Mouse (Mus musculus) heart, embryonic 10.5 days (tissue): Measurements from ENCODE around the gene Ifnk. TPM values are rescaled to one million over a fixed set of nuclear protein-coding genes. Genes with fewer than 3 reads are reported as not detected.

Experiments
- DNase-seq: peaks from one replicate; pipeline ENCODE4 v3.0.0-alpha.2; 2017; ENCODE audit warnings: low spot score
- H3K27ac ChIP-seq: fragments of 300-500 bp; sonication (generic); 2 replicates; pipeline ENCODE4 v1.5.1; 2016; ENCODE audit warnings: mild to moderate bottlenecking
- H3K27me3 ChIP-seq: fragments of 300-500 bp; sonication (generic); 2 replicates; pipeline ENCODE4 v1.6.1; 2016; ENCODE audit warnings: mild to moderate bottlenecking; ENCODE audit not compliant: poor library complexity, insufficient read depth, severe bottlenecking
- H3K36me3 ChIP-seq: fragments of 300-500 bp; sonication (generic); 2 replicates; pipeline ENCODE4 v1.6.1; 2016; ENCODE audit warnings: mild to moderate bottlenecking, moderate library complexity
- H3K4me1 ChIP-seq: fragments of 300-500 bp; sonication (generic); 2 replicates; pipeline ENCODE4 v1.6.1; 2016; ENCODE audit warnings: mild to moderate bottlenecking
- H3K4me3 ChIP-seq: fragments of 300-500 bp; sonication (generic); 2 replicates; pipeline ENCODE4 v1.5.1; 2016; ENCODE audit warnings: mild to moderate bottlenecking, moderate library complexity
- H3K9me3 ChIP-seq: fragments of 300-500 bp; sonication (generic); 2 replicates; pipeline ENCODE4 v1.6.1; 2016; ENCODE audit warnings: mild to moderate bottlenecking, moderate library complexity
- WGBS: fragments of 180-500 bp; shearing (Covaris S2); methylation state at CpG from one replicate; pipeline ENCODE4 v1.1.7; 2016; 5-methylcytosine and 5-hydroxymethylcytosine counted together
- polyA plus RNA-seq: library from polyadenylated mRNA; unstranded; fragments of >200 nt; fragmentation: Nextera tagmentation; extraction: Ambion mirVana; gene quantifications from 2 replicates; pipeline ENCODE4 v1.2.1, GENCODE M21; 2016

Gene Ifnk
- polyA plus RNA-seq, 1 experiment from 2014 or later: 0.28 TPM

- no peak overlapping the region for H3K27ac ChIP-seq
- H3K4me1 ChIP-seq: no peaks in the 10 kb centered on the region
- 67% methylated on average over 5 of the region's 5 CpGs for WGBS
- H3K27me3 ChIP-seq: no peaks in the 10 kb centered on the region
- no peaks in the 10 kb centered on the region for H3K9me3 ChIP-seq
- no peak overlapping the region for H3K4me3 ChIP-seq
- H3K36me3 ChIP-seq: no peaks in the 10 kb centered on the region
- no peak for DNase-seq
These were observed 5.3 kb upstream of the Ifnk start for GRCm38 (mm10) chr4:35146597-35146996.

GRCm38 (mm10) chr4:35148326-35148725, 3.5 kb upstream of the Ifnk start:
- WGBS: 83% methylated on average over 4 of the region's 4 CpGs
- Histone ChIP-seq H3K4me1 (no peaks in the 10 kb centered on the region), H3K9me3 (no peaks in the 10 kb centered on the region), H3K27me3 (no peaks in the 10 kb centered on the region), H3K36me3 (no peaks in the 10 kb centered on the region), H3K4me3 (no peak overlapping the region), H3K27ac (no peak overlapping the region)
- DNase-seq: no peak

GRCm38 (mm10) chr4:35150706-35151105, 1.1 kb upstream of the Ifnk start:
- H3K4me3 ChIP-seq: no peak overlapping the region
- peaks cover 5% of the 10 kb centered on the region; the same call in 1 of the 2 replicates for H3K27me3 ChIP-seq
- no peaks in the 10 kb centered on the region for H3K36me3 ChIP-seq
- no peak for DNase-seq
- 0 out of 2 replicates have a peak, but pooled peaks cover 7% of the 10 kb centered on the region for H3K4me1 ChIP-seq
- WGBS: 82% methylated on average over 3 of the region's 3 CpGs
- H3K27ac ChIP-seq: no peak overlapping the region
- H3K9me3 ChIP-seq: no peaks in the 10 kb centered on the region

- Histone ChIP-seq H3K36me3 (no peaks in the 10 kb centered on the region), H3K27me3 (peaks cover 5% of the 10 kb centered on the region; the same call in 1 of the 2 replicates), H3K4me1 (peaks cover 13% of the 10 kb centered on the region; the same call in 1 of the 2 replicates), H3K4me3 (no peak overlapping the region), H3K9me3 (no peaks in the 10 kb centered on the region), H3K27ac (no peak overlapping the region)
- 60% methylated on average over 3 of the region's 3 CpGs for WGBS
- DNase-seq: no peak
These were observed 2.2 kb downstream of the Ifnk start for GRCm38 (mm10) chr4:35154051-35154450.

- H3K9me3 ChIP-seq: no peaks in the 10 kb centered on the region
- peaks cover 5% of the 10 kb centered on the region; the same call in 1 of the 2 replicates for H3K27me3 ChIP-seq
- peaks cover 13% of the 10 kb centered on the region; the same call in 1 of the 2 replicates for H3K4me1 ChIP-seq
- H3K27ac ChIP-seq: peak overlapping the region; percentile 84
- H3K36me3 ChIP-seq: no peaks in the 10 kb centered on the region
- DNase-seq: no peak
- 24% methylated on average over 20 of the region's 20 CpGs for WGBS
- H3K4me3 ChIP-seq: peak overlapping the region; percentile 76
These were observed 3.5 kb downstream of the Ifnk start for GRCm38 (mm10) chr4:35155132-35155922.

- peak overlapping the region; percentile 84 for H3K27ac ChIP-seq
- peak; percentile 78 for DNase-seq
- WGBS: under 1% methylated on average over 26 of the region's 26 CpGs
These were observed 4.3 kb downstream of the Ifnk start for GRCm38 (mm10) chr4:35156149-35156611.

GRCm38 (mm10) chr4:35156751-35157611, 5.1 kb downstream of the Ifnk start, which contains the start of gene Mob3b:
Gene Mob3b (minus strand): TSS chr4:35157484.
- H3K4me1 ChIP-seq: peaks cover 13% of the 10 kb centered on the region; the same call in 1 of the 2 replicates
- H3K36me3 ChIP-seq: no peaks in the 10 kb centered on the region
- under 1% methylated on average over 50 of the region's 50 CpGs for WGBS
- H3K27ac ChIP-seq: peak within 1 kb of the TSS; percentile 84
- H3K27me3 ChIP-seq: peaks cover 5% of the 10 kb centered on the region; the same call in 1 of the 2 replicates
- peak within 1 kb of the TSS; percentile 76 for H3K4me3 ChIP-seq
- H3K9me3 ChIP-seq: no peaks in the 10 kb centered on the region
- peak; percentile 86 for DNase-seq

More at GRCm38 (mm10) chr4:35156149-35156611, 4.3 kb downstream of the Ifnk start:
- Histone ChIP-seq H3K27me3 (peaks cover 5% of the 10 kb centered on the region; the same call in 1 of the 2 replicates), H3K4me3 (peak overlapping the region; percentile 76), H3K36me3 (no peaks in the 10 kb centered on the region), H3K4me1 (peaks cover 13% of the 10 kb centered on the region; the same call in 1 of the 2 replicates), H3K9me3 (no peaks in the 10 kb centered on the region)

- Histone ChIP-seq H3K27ac (no peak overlapping the region), H3K36me3 (no peaks in the 10 kb centered on the region), H3K9me3 (no peaks in the 10 kb centered on the region), H3K4me1 (peaks cover 13% of the 10 kb centered on the region; the same call in 1 of the 2 replicates), H3K4me3 (no peak overlapping the region), H3K27me3 (peaks cover 5% of the 10 kb centered on the region; the same call in 1 of the 2 replicates)
- DNase-seq: no peak
- WGBS: 55% methylated on average over 11 of the region's 11 CpGs
These were observed 6.0 kb downstream of the Ifnk start for GRCm38 (mm10) chr4:35157815-35158214.

GRCm38 (mm10) chr4:35165275-35165674, 13.4 kb downstream of the Ifnk start:
- Histone ChIP-seq H3K4me3 (no peak overlapping the region), H3K27me3 (no peaks in the 10 kb centered on the region), H3K27ac (no peak overlapping the region), H3K9me3 (no peaks in the 10 kb centered on the region), H3K4me1 (no peaks in the 10 kb centered on the region), H3K36me3 (no peaks in the 10 kb centered on the region)
- WGBS: 81% methylated on average over 2 of the region's 2 CpGs
- no peak for DNase-seq

GRCm38 (mm10) chr4:35165947-35166346, 14.1 kb downstream of the Ifnk start:
- Histone ChIP-seq H3K27me3 (no peaks in the 10 kb centered on the region), H3K4me1 (no peaks in the 10 kb centered on the region), H3K4me3 (no peak overlapping the region), H3K27ac (no peak overlapping the region), H3K36me3 (no peaks in the 10 kb centered on the region), H3K9me3 (no peaks in the 10 kb centered on the region)
- no peak for DNase-seq
- 80% methylated on average over 3 of the region's 3 CpGs for WGBS

- no peaks in the 10 kb centered on the region for H3K36me3 ChIP-seq
- DNase-seq: no peak
These were observed 16.0 kb downstream of the Ifnk start for GRCm38 (mm10) chr4:35167855-35168254.

GRCm38 (mm10) chr4:35169571-35170125, 17.8 kb downstream of the Ifnk start:
- H3K27ac ChIP-seq: no peak overlapping the region
- no peaks in the 10 kb centered on the region for H3K36me3 ChIP-seq
- WGBS: 82% methylated on average over 13 of the region's 13 CpGs
- H3K27me3 ChIP-seq: no peaks in the 10 kb centered on the region
- DNase-seq: no peak
- no peaks in the 10 kb centered on the region for H3K9me3 ChIP-seq
- H3K4me1 ChIP-seq: no peaks in the 10 kb centered on the region
- H3K4me3 ChIP-seq: no peak overlapping the region

More at GRCm38 (mm10) chr4:35167855-35168254, 16.0 kb downstream of the Ifnk start:
- no peak overlapping the region for H3K27ac ChIP-seq
- no peak overlapping the region for H3K4me3 ChIP-seq
- no peaks in the 10 kb centered on the region for H3K27me3 ChIP-seq
- no peaks in the 10 kb centered on the region for H3K4me1 ChIP-seq
- 85% methylated on average over 5 of the region's 5 CpGs for WGBS
- no peaks in the 10 kb centered on the region for H3K9me3 ChIP-seq
